Mouse (Mus musculus): Measurements from ENCODE around the gene Dhrs4.

- TF ChIP-seq CTCF (IDR thresholded peaks at IDR 0.05; ENCODE audit: low read depth) = no peak
- no peak for TF ChIP-seq EP300 (IDR thresholded peaks at IDR 0.05; ENCODE audit: low read depth)
These were observed 18.3 kb upstream of the Dhrs4 start for GRCm38 (mm10) chr14:55460297-55460696.

Data from liver, postnatal 0 days (tissue).